Mouse (Mus musculus) adrenal gland, postnatal 25 days (tissue): ENCODE measurements around the gene Hmgcl. TPM values are rescaled to one million over a fixed set of nuclear protein-coding genes. Genes with fewer than 3 reads are reported as not detected.

ENCODE experiments used
- DNase-seq: peaks from one replicate; pipeline ENCODE4 v3.0.0; 2021; ENCODE audit warnings: mixed read lengths
- total RNA-seq: library from RNA; stranded (reverse); gene quantifications from 2 replicates; pipeline ENCODE4 v1.2.3, GENCODE M21; 2021

Hmgcl gene
- total RNA-seq, 1 experiment from 2014 or later: 57.3 TPM

- DNase-seq: no peak
Observed at GRCm38 (mm10) chr4:135986301-135986942, 40.2 kb downstream of the Hmgcl start.

GRCm38 (mm10) chr4:135986943-135987710 is 40.9 kb downstream of the Hmgcl start, which contains the start of gene Pithd1:
Gene Pithd1 (minus strand): TSS chr4:135987264.
- peak; percentile 91 for DNase-seq

- DNase-seq: no peak
Observed at GRCm38 (mm10) chr4:135987714-135988113, 41.5 kb downstream of the Hmgcl start.

- no peak for DNase-seq
Observed at GRCm38 (mm10) chr4:135993941-135994340, 47.7 kb downstream of the Hmgcl start.

GRCm38 (mm10) chr4:135995118-135995517 is 48.9 kb downstream of the Hmgcl start:
- no peak for DNase-seq

- no peak for DNase-seq
Observed at GRCm38 (mm10) chr4:136004107-136004675, 57.9 kb downstream of the Hmgcl start.

GRCm38 (mm10) chr4:136004921-136005320 is 58.7 kb downstream of the Hmgcl start:
- DNase-seq: no peak

- no peak for DNase-seq
Observed at GRCm38 (mm10) chr4:136006821-136007220, 60.6 kb downstream of the Hmgcl start.

- DNase-seq: no peak
Observed at GRCm38 (mm10) chr4:136008782-136009447, 62.7 kb downstream of the Hmgcl start.

GRCm38 (mm10) chr4:136010586-136010985 is 64.3 kb downstream of the Hmgcl start:
- DNase-seq: no peak

Other genes with a start within 250 kb of the Hmgcl start
- gene Il22ra1, start 218.3 kb upstream of the Hmgcl start, total RNA-seq: 1.3 and 1.6 TPM in 2 replicates
- gene Myom3, start 186.7 kb upstream of the Hmgcl start, total RNA-seq: 0.48 and 0.64 TPM in 2 replicates
- 125 and 168 TPM in 2 replicates for gene Srsf10, start 90.7 kb upstream of the Hmgcl start, total RNA-seq
- gene Pnrc2, start 72.6 kb upstream of the Hmgcl start, total RNA-seq: 118 and 134 TPM in 2 replicates
- 1.7 and 2.2 TPM in 2 replicates for gene Cnr2, start 51.1 kb upstream of the Hmgcl start, total RNA-seq
- gene Fuca1, start 25.7 kb upstream of the Hmgcl start, total RNA-seq: 87.8 and 93.9 TPM in 2 replicates
- gene Gale, start 17.3 kb downstream of the Hmgcl start, total RNA-seq: 13.0 and 15.7 TPM in 2 replicates
- 66.4 and 74.3 TPM in 2 replicates for gene Lypla2, start 26.2 kb downstream of the Hmgcl start, total RNA-seq
- gene Pithd1, start 40.8 kb downstream of the Hmgcl start, total RNA-seq: 30.8 and 33.2 TPM in 2 replicates
- gene Eloa, start 75.3 kb downstream of the Hmgcl start, total RNA-seq: 40.8 and 42.3 TPM in 2 replicates
- 605 and 780 TPM in 2 replicates for gene Rpl11, start 107.0 kb downstream of the Hmgcl start, total RNA-seq
- gene Id3, start 197.0 kb downstream of the Hmgcl start, total RNA-seq: 59.6 and 78.0 TPM in 2 replicates
- gene E2f2, start 225.9 kb downstream of the Hmgcl start, total RNA-seq: 4.1 and 4.8 TPM in 2 replicates